Mouse (Mus musculus): ENCODE measurements around the gene Gm20503. TPM values are rescaled to one million over a fixed set of nuclear protein-coding genes. Genes with fewer than 3 reads are reported as not detected.

Gene Gm20503
- total RNA-seq, 4 experiments from 2014 or later: 1.4 TPM; not detected in 3

DNA sequence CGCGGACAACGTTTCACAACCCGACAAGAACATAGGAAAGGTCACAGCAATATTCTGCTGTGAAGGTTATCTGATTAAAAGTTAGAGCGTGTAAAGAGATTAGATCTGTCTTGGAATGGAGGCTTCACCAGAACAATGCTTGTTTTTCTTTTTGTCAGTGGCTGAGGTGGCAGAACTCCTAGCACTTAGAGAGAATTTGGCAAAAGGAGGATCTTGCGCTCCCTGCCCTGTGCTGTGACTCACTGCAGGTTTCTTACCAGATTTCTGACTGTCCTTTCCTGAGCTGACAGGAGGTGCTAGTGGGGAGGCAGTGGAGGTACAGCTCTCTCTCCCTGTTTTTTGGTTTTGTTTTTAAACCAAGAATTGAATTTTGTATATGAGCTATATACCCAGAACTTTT, 4.0 kb downstream of the Gm20503 start:
- no peak for DNase-seq (ENCODE audit: low spot score in 2 of 2)

DNA sequence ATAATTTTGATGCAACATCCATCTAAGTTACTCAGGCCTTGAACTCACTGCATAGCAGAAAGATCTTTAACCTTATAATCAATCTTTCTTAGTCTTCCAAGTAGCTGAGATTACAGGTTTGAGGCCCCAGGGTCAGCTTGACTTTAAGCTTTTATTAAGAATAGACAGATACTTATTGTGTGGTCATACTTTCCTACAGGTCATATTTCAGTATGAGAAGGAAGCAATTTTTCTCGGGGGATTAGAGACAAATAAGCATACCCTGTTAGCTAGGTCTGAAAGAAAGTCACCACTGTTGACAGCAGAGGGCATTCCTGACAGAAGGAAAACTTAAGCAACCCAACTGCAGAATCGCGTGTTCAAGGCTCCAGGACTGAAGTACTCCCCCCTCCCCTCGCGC, 5.0 kb downstream of the Gm20503 start:
- DNase-seq (ENCODE audit: low spot score in 2 of 2): no peak

DNA sequence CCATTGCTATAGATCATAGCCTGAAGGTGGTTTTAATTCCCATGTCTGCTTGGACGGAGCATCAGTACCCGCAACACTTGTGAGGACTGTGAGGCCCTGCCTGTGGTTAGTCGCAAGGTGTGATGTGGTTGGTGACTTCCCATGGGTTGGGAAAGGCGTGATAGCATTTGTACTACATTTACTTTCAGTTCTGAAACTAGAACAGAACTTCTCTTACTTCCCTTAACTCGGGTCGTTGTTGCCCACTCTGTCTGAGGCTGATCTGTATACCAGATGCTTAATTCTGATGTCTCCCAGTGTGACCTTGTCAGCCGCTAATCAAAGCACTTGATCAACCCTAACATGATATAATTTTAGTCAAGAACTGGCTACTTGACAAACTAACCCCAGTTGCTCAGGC, 6.2 kb downstream of the Gm20503 start:
- DNase-seq (ENCODE audit: low spot score in 2 of 2): no peak

DNA sequence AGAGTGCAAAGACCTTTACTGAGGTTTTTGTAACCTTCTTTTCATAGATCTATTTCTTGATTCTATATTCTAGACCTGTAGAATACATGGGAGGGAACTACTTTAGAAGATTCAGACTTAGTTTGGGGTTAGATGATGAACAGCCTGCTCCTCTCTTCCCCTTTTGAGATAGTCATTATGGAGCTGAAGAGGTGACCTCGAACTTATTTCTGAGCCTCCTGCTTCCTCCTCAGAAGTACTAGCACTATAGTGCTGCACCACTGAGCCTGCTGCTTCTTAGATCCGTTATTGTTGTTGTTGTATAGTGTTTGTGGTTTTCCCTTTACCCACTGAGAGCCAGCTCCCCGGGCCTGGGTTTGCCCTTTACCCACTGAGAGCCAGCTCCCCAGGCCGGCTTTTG, 6.7 kb downstream of the Gm20503 start:
- DNase-seq (ENCODE audit: low spot score in 2 of 2): no peak

DNA sequence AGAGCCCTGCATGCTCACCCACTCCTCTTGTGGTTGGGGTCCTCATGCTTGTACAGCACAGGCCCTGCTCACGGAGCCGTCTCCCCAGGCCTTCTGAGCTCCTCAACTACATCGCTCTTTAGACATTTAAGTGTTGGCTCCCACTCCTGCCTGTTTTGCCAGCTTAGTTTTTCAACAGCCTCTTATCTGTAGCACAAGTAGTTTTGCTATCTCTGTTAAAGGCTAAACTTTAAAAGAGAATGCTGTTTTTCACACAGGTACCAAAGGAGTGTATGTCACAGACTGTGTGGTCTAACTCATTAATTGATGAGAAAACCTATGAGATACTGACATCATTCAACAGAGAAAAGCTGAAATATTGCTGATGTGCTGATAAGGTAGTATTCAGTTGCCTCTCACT, 8.4 kb downstream of the Gm20503 start:
- DNase-seq (ENCODE audit: low spot score in 2 of 2): no peak

DNA sequence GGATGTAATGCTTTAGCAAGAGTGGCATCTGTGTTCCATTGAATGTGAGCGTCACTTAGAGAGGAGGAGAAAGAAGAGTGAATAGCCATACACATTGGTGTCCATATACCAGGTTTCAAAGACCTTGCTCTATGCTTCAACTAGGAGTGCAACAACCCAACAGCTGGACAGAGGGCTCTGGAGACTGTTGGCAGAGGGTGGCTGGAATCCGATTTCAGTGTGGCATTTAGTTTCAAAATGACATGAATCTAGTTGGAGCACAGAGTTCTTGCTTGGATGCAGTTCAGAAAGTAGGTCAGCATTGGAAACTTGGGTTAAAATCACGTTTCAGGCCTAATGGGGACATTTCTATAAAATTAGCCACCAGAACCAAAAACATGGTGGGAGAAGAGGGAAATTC, 12.2 kb downstream of the Gm20503 start:
- peak; percentile 23 to 36 for DNase-seq (ENCODE audit: low spot score in 2 of 2)

DNA sequence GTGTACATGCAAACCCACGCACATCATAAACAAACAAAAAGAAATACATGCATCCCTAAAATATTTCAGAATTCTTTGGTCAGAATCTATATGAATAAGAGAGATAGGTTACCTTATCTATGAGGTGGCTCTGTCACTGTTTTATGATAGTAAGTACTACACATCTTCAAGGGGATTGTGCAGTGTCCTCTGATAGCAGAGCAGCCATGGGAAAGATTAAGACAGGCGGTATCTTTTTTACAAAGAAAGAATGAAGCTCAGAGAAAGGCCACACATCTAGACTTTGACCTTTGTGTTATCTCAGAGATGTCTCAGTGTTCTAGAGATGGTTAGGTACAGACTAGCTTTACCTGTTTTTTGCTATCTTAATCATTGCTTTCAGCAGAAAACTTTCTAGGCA, 13.9 kb downstream of the Gm20503 start:
- no peak for DNase-seq (ENCODE audit: low spot score in 2 of 2)

DNA sequence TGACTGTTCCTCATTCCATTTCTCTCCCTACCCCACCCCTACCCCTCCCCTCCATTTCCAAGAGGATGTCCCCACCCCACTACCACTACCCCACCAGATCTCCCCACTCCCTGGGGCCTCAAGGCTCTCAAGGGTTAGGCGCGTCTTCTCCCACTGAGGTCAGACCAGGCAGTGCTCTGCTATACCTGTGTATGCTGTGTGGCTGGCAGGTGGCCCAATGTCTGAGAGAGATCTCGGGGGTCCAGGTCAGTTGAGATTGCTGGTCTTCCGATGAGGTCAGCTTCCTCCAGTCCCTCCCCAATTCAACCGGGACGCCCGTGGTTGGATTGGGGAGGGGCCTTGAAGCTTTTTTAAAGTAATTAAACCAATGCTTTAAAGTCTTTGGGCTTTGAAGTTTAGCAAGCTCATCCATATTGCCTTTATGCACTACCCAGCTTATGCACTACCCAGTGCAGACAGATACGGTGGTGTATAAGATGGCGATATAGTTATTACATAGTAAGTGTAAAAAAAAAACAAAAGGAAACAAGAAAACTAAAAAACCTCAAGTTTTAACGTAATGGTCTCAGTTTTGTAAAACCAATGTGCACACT, 31.4 kb downstream of the Gm20503 start:
- no peak for DNase-seq (ENCODE audit: low spot score in 2 of 2)

DNA sequence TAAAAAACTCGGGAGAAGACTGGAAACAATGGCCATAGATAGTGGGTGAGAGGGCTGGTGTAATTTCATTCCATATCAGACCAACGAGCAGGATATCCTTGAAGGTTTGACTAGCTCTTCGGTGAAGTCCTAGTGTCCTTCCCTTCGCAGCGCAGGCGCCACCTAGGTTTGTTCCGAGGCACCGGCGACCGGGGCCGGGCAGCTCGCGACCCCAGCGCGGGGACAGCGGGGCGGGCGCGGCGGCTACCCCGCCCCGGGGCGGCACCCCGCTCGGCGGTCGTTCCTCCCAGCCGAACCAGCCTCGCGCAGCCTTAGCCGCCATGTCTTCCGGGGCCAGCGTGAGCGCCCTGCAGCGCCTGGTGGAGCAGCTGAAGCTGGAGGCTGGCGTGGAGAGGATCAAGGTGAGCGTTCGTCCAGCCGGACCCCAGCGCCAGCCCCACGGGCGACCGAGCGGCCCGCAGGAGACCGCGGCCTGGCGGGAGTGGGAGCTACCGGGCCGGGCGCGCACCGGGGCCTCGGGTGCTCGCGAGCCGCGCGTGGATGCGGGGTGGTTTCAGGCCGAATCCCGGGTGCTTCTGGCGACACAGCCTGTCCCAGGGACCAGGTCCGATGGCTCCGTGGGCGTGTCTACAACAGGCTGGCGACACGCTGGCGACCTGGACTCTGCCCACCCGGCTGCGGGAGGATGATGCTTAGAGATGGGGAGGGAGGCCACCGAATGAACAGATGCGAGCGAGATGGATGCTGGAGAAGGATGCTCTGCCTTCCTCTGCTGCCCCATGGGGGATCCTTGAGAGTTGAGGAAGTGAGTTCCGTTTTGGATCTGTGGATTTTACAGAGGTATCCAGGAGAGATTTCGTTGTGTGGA, 32.1 kb downstream of the Gm20503 start, which contains the start of gene Gng10:
TSS of gene Gng10 (plus strand) at position 171 of the 868 bp plus-strand sequence.
- peak; percentile 8 to 15 for DNase-seq (ENCODE audit: low spot score in 2 of 2)

DNA sequence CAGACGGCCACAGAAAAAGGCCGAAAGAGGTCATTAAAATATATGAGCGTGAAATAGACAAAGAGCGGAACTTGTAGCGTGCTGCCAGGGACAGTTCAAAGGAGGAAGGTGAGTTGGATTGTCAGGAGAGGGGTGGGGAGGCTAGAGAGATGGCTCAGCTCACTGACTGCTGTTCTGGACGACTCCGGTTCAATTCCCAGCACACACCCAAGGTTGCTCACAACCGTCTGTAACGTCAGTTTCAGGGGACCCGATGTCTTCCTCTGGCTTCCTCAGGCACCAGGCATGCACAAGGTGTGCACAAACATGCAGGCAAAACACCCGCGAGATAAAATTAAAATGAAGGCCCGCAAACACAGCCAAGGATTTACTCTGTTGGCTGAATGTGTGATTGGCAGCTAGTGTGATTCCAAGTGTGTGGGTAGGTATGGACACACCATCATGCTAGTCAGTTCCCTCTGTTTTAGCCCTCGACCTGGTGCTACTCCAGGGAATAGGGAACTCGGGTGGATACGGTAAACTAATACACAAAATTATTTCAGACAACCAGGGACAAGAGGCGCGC, 32.9 kb downstream of the Gm20503 start:
- DNase-seq (ENCODE audit: low spot score in 2 of 2): no peak

DNA sequence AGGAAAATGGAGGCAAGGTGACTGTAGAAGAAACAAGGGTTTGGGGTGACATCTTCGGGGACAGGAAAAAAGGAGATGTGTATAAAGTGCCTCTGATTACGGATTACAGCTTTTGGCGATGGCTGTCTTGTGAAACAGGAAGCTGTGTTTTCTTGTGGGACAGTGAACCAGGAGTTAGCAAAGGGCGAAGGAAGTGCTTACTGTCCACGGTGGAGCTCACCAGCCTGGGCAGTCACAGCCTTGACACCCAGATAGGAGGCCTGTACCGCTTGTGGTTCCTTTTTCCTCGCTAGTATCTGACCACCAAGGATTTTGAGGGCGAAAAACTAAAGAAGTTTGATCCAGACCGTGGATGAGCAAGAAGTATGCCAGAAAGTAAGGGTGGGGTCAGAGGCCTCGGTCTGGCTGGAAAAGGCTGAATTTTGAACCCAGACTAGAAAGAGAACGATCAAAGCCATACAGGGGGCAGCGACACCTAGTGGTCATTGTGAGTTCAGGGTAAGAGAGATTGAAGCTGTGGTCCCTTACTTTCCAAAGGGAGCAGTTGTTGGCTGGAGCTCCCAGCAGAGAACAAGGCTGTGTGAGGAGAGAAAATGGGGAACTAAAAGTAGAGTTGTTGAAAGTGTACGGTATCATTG, 33.6 kb downstream of the Gm20503 start:
- DNase-seq (ENCODE audit: low spot score in 2 of 2): peak; percentile 54 to 55

DNA sequence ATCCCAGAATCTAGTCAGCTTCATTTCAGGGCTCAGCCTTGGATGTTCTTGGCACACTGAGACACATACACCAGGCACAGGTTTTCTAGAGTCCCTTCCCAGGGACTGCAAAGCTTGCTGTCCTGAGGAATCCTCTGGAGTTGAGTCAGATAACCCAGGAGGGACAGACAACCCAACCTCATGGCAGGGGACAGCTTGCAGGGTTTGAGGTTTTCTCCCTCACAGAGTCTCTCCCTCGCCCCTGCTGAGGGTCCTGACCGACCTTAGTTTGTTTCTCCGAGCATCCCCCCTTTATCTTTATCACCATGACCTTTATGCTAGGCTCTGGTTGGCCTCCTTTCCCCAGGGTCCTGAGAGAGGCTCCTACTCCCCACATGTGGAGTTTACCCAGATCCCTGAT, 34.5 kb downstream of the Gm20503 start:
- no peak for DNase-seq (ENCODE audit: low spot score in 2 of 2)

DNA sequence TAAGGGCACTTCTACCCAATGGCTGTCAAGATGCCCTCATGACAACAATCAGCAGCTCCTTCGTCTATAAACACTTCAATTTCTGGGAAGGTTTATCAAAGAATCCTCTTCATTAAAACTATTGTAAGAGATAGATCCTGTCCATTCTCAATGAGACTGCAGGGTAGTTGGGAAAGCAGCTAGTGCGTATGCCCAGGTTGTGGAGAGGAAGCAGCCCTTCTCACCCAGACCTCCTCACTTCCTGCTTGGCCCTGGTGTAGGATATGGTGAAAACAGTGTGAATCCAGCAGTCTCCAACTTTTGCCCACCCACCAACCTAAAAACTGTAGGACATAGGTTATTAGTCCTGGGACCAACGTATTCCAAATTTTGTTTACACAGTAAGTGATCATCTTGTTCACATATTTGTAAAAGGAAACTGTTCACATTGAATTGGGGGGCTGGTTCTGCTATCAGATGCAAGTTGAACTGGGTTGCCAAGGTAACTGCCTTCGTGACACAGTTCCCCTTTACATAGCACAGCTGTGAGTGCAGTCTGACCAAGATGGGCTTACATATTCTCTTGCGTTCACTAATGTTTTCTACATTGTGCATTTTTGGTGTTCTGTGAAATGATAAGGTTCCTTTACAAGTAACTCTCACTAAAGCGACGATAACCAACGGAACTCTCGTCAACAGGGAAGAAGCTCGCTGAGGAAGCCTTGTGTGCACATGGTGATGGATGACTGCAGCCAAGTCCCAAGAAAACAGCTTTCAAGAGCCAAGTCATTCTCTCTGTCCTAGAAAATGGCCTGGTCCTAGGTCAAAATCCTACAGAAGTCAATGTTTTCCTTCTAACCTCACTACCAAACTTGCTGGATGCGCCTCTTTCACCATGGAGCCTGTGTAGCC, 37.6 kb downstream of the Gm20503 start:
- no peak for DNase-seq (ENCODE audit: low spot score in 2 of 2)

DNA sequence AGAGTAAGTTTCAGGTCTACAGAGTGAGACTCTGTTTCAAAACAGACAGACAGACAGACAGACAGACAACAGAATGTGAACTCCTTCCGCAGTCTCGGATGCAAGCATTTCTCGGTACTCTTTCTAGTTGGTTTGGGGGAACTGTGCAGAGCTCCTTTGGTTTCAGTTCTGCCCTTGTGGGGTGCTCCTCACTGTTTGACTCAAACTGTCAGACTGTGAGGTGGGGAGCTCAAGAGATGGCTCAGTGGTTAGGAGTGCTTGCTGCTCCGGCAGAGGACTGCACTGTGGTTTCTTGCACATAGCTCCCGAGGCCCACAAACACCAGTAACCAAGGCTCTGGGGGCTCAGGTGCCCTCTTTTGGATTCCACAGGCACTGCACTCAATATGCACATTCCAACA, 40.1 kb downstream of the Gm20503 start:
- DNase-seq (ENCODE audit: low spot score in 2 of 2): no peak

DNA sequence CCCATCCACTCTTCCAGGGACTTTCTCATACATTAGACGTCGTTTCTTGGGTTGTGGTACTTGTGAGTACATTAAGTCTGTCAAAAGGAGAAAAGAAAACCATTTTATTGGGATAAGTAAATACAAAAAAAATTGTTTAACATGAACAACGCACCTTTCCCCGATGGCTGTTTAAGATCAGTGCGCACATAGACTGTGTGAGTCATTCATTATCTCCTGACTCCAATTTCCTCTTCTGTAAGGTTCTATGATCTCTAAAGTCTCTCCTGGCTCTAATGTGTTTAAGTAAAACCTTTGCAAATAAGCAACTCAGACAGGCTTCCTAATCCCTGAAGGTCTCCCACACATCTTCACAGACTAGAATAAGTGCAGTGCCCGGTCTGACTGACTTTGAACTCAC, 40.9 kb downstream of the Gm20503 start:
- no peak for DNase-seq (ENCODE audit: low spot score in 2 of 2)

DNA sequence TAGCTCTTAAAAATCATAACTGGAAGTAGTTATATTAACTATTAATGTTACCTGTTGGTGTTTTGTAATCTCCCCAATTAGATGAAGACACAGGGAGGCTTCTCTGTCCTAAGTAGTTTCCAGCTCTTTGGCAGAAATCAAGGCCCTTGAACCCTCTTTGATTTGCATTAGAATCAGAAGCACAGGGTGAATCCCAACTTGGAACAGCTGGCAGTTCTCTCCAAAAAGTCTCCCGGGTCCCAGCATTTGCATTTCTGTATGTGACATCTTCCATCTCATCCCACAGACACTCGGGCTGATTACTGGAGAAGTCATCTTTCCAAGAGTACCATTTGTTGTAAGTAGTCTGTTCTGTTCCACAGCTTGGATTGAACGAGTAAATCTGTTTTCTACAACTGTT, 44.2 kb downstream of the Gm20503 start:
- DNase-seq (ENCODE audit: low spot score in 2 of 2): no peak

DNA sequence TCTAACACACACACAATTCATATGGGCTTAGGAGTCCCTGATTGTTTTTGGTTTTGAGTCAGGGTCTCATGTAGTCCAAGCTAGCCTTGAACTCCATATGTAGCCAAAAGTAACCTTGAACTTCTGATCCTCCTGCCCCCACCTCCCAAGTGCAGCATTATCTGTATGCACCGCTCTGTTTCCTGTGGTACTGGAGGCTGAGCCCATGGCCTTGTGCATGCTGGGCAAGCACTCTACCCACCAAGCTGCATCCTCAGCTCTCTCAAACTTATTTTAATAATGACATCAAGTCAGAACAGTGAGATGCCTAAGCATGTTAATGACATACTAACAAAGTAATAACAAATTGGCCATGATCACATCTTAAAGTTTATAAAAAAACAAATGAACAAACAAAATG, 48.1 kb downstream of the Gm20503 start:
- DNase-seq (ENCODE audit: low spot score in 2 of 2): no peak

DNA sequence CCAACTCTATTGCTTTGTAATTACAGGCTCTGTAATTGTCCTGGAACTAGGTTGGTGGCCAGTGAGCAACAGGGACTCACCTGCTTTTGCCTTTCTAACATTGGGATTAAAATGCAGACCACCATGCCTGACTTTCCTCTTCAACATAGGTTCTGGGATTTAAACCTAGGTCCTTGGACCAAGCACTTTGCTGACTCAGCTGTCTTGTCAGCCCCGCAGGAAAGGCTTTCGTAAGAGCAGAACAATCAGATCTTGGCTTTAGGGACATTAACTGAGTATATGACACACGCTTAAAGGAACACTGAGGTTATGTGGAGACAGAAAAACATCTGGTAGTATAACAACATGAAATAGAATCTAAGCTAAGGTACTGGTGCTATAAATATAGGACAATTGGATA, 54.9 kb downstream of the Gm20503 start:
- DNase-seq (ENCODE audit: low spot score in 2 of 2): no peak

DNA sequence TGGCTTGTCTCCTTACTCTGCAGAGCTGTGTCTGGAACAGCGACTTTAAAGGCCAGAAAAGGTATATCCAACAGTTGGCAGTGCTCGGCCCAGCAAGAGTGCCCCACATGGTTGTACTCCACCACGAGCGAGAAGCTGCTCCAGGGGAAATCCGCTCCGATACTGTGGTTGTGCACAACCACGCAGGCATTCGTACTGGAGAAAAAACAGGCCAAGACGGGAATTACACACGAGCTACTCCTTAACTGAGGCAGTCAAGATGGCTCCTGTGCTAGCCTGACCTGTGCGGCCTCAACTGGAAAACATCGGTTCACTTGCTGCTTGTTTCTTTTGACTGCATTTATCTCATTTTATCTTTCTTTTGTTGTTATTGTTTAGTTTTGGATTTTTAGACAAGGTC, 59.5 kb downstream of the Gm20503 start:
- DNase-seq (ENCODE audit: low spot score in 2 of 2): no peak

DNA sequence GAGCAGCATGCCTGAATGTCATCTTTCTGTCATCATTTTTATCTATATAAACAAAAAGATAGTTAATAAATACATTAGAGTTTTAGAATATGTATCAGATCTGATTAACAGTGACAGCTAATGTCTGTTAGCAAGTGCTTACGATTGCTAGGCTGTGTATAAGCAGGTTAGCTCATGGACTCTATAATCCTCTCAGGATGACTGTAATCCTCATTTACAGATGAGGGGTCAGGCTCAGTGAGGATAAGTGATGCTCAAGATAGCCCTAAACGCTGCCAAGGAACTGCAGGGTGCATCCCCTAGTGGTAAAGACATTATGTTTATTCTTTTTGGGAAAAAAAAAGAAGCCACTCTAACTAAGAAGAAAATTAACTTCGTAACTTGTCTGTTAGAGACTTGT, 66.3 kb downstream of the Gm20503 start:
- no peak for DNase-seq (ENCODE audit: low spot score in 2 of 2)

DNA sequence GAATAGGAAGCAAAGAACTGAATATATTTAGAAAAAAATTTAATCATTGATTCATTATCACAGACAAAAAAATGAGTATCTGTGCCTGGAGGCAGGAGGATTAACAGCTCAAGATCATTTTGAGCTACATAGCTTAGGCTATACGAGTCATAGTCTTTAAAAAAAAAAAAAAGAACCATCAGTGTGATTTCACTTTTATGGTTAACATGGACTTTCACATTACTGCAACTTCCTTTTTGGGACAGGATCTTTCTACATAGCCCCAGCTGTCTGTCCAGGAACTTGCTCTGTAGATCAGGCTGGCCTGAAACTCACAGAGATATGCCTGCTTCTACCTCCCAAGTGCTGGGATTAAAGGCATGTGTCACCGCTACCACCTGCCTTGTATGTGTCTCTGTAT, 80.4 kb downstream of the Gm20503 start:
- no peak for DNase-seq (ENCODE audit: low spot score in 2 of 2)

Measured in gastrocnemius, adult 8-10 months (tissue).